Mouse (Mus musculus): ENCODE data around the gene Cldnd2. TPM values are rescaled to one million over a fixed set of nuclear protein-coding genes. Genes with fewer than 3 reads are reported as not detected.

Gene Cldnd2
- polyA plus RNA-seq, 1 experiment from 2014 or later, result not detected

DNA sequence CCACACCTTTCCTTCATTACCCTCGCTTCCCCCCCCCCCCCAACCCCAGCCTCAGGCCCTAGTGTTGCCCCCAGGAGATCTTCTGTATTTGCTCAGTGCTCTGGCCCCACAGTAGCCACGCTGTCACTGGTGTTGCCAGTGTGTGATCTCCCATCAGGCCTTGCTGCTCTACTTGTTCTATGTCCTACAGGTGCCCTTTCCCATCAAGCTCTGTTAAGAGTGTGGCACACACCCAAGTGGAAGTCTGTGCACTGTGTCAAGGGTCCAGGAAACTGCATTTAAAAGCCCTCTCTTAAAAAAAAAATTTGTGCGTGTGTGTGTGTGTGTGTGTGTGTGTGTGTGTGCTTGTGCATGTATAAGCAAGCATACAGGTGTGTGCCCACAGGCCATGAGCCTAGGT lies 7.7 kb downstream of the Cldnd2 start:
- Histone ChIP-seq H3K4me3 (no peak overlapping the region), H3K27ac (peak overlapping the region; percentile 69), H3K4me1 (replicated peaks) (peaks cover 50% of the 10 kb centered on the region), H3K9ac (no peak overlapping the region), H3K27me3 (no peaks in the 10 kb centered on the region), H3K36me3 (peaks cover 14% of the 10 kb centered on the region), H3K9me3 (replicated peaks) (no peaks in the 10 kb centered on the region), H3K4me2 (no peak overlapping the region)
- WGBS, result 68% methylated on average over 2 of the region's 3 CpGs
- ATAC-seq (replicated peaks; ENCODE audit: insufficient number of reproducible peaks, insufficient read depth, low FRiP score, low read depth), result no peak

DNA sequence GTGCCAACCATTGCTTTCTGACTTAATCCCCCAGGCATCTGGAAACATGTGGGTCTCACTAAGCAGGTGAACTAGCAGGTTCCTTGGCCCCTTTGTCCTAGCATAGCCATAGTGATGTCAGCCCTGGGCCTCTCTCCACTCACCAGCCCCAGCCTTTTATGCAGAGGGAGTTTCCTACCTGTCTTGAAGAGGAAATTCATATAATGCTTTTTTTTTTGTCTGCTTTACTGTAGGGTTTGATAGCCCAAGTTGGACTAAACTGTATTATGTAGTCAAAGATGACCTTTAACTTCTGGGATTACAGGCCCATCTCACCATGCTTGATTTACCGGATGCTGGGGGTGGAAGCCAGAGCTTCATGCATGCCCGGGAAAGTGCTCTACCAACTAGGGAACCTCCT lies 9.2 kb downstream of the Cldnd2 start:
- Histone ChIP-seq H3K9ac (no peak overlapping the region), H3K27ac (peak overlapping the region; percentile 69), H3K4me1 (replicated peaks) (peaks cover 44% of the 10 kb centered on the region), H3K4me2 (no peak overlapping the region), H3K9me3 (replicated peaks) (no peaks in the 10 kb centered on the region), H3K4me3 (no peak overlapping the region), H3K36me3 (peaks cover 29% of the 10 kb centered on the region), H3K27me3 (no peaks in the 10 kb centered on the region)
- ATAC-seq (replicated peaks; ENCODE audit: insufficient number of reproducible peaks, insufficient read depth, low FRiP score, low read depth), result no peak
- 90% methylated on average over 2 of the region's 2 CpGs for WGBS

DNA sequence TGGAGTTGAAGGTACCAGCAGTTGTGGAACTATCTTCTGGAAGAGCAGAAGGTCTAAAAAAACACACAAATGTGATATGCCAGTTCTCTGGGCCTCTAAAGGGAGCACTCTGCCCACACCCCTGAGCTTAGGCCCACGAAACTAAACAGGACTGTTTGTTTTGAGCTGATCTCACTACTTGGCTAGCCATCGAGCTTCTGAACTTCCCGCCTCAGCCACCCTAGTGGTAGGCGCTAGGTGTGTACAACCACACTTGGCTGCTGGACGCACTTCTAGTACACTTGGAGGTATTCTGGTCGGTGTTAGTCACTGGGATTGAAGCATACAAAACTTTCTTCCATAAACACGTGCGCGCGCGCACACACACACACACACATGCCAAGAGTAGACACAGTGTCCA lies 11.1 kb downstream of the Cldnd2 start:
- H3K36me3 ChIP-seq, result peaks cover 46% of the 10 kb centered on the region
- H3K4me2 ChIP-seq, result no peak overlapping the region
- no peak overlapping the region for H3K9ac ChIP-seq
- H3K27me3 ChIP-seq, result no peaks in the 10 kb centered on the region
- peaks cover 28% of the 10 kb centered on the region for H3K4me1 ChIP-seq (replicated peaks)
- H3K27ac ChIP-seq, result no peak overlapping the region
- no peak for ATAC-seq (replicated peaks; ENCODE audit: insufficient number of reproducible peaks, insufficient read depth, low FRiP score, low read depth)
- WGBS, result 90% methylated on average over 11 of the region's 11 CpGs
- H3K4me3 ChIP-seq, result no peak overlapping the region
- H3K9me3 ChIP-seq (replicated peaks), result no peaks in the 10 kb centered on the region

DNA sequence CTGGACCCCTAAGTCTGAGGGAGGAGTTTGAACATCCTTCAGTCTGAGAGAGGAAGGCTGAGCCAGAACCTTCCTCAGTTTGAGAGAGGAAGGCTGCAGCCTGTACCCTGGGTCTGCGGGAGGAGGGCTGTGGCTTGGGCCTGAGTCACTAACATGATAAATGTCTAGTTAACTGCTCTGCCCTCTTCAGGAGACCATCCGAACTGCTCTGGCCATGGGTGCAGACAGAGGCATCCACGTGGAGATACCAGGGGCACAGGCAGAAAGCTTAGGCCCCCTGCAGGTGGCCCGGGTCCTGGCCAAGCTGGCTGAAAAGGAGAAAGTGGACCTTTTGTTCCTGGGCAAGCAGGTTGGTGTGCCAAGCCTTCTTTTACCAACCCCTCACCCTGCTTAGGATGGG lies 12.0 kb downstream of the Cldnd2 start:
- Histone ChIP-seq H3K27me3 (no peaks in the 10 kb centered on the region), H3K27ac (no peak overlapping the region), H3K4me1 (replicated peaks) (peaks cover 24% of the 10 kb centered on the region), H3K9ac (no peak overlapping the region), H3K4me2 (no peak overlapping the region), H3K36me3 (peaks cover 55% of the 10 kb centered on the region), H3K9me3 (replicated peaks) (no peaks in the 10 kb centered on the region), H3K4me3 (no peak overlapping the region)
- 50% methylated on average over 4 of the region's 4 CpGs for WGBS
- no peak; the same call in 1 of the 2 replicates for ATAC-seq (replicated peaks; ENCODE audit: insufficient number of reproducible peaks, insufficient read depth, low FRiP score, low read depth)

- WGBS, result 83% methylated on average over 14 of the region's 14 CpGs
- ATAC-seq (replicated peaks; ENCODE audit: insufficient number of reproducible peaks, insufficient read depth, low FRiP score, low read depth), result no peak
- Histone ChIP-seq H3K27me3 (no peaks in the 10 kb centered on the region), H3K27ac (no peak overlapping the region), H3K4me3 (no peak overlapping the region), H3K9me3 (replicated peaks) (no peaks in the 10 kb centered on the region), H3K9ac (no peak overlapping the region), H3K4me1 (replicated peaks) (peaks cover 12% of the 10 kb centered on the region), H3K4me2 (no peak overlapping the region), H3K36me3 (peaks cover 57% of the 10 kb centered on the region)
Measured at GRCm38 (mm10) chr7:43453599-43454355, 13.2 kb downstream of the Cldnd2 start.

DNA sequence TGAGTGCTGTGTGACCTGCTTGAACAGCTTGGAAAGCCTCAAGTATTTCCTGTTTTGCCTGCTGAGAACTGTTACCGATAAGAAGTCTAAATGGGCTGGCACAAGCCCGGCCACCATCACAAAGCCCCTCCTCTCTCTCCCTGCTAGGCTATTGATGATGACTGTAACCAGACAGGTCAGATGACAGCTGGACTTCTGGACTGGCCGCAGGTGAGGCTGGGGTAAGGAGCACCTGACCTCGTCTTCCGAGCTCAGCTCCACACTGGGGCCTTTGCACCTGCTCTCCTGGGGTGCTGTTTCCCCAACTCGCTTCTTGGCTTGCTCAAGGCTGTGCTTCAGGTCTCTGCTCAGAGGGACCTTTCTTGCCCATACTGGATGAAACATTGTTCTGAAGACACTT lies 13.8 kb downstream of the Cldnd2 start:
- 76% methylated on average over 6 of the region's 6 CpGs for WGBS
- no peak overlapping the region for H3K4me3 ChIP-seq
- H3K36me3 ChIP-seq, result peaks cover 57% of the 10 kb centered on the region
- ATAC-seq (replicated peaks; ENCODE audit: insufficient number of reproducible peaks, insufficient read depth, low FRiP score, low read depth), result no peak
- peaks cover 6% of the 10 kb centered on the region for H3K4me1 ChIP-seq (replicated peaks)
- no peak overlapping the region for H3K4me2 ChIP-seq
- no peaks in the 10 kb centered on the region for H3K9me3 ChIP-seq (replicated peaks)
- H3K27ac ChIP-seq, result no peak overlapping the region
- no peak overlapping the region for H3K9ac ChIP-seq
- no peaks in the 10 kb centered on the region for H3K27me3 ChIP-seq

DNA sequence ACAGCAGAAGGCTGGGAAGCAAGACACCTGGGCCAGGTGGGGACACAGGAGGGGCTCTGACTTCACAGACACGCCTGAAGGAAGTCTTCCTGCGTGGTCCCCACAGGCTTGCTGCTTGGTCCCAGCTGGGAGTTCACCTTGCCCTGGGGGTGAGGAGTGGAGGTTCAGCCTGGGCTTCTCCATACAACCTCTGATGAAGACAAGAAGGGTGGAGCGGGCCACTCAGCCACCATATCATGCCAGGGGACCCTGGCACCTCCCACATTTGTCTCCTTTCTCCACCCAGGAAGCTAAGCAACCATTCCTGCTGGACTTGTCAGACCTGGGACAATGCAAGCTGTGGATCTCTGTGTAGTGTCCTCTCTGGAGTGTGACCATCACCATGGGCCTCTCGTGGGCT lies 22.3 kb downstream of the Cldnd2 start, which contains the start of gene Vsig10l:
Vsig10l (plus strand) TSS at position 301 of the 400 bp plus-strand sequence.
- no peaks in the 10 kb centered on the region; the same call in 1 of the 2 replicates for H3K36me3 ChIP-seq
- no peaks in the 10 kb centered on the region for H3K9me3 ChIP-seq (replicated peaks)
- peaks cover 18% of the 10 kb centered on the region for H3K4me1 ChIP-seq (replicated peaks)
- WGBS, result 57% methylated on average over 4 of the region's 4 CpGs
- ATAC-seq (replicated peaks; ENCODE audit: insufficient number of reproducible peaks, insufficient read depth, low FRiP score, low read depth), result no peak
- peaks cover 10% of the 10 kb centered on the region for H3K27me3 ChIP-seq
- H3K4me3 ChIP-seq, result no peak within 1 kb of the TSS
- no peak within 1 kb of the TSS for H3K9ac ChIP-seq
- H3K4me2 ChIP-seq, result no peak within 1 kb of the TSS
- no peak within 1 kb of the TSS for H3K27ac ChIP-seq

GRCm38 (mm10) chr7:43463976-43464375 lies 23.4 kb downstream of the Cldnd2 start:
- WGBS, result 71% methylated on average over 7 of the region's 7 CpGs
- Histone ChIP-seq H3K36me3 (no peaks in the 10 kb centered on the region), H3K4me1 (replicated peaks) (peaks cover 18% of the 10 kb centered on the region), H3K4me2 (no peak overlapping the region), H3K9me3 (replicated peaks) (no peaks in the 10 kb centered on the region), H3K4me3 (no peak overlapping the region), H3K27me3 (peaks cover 10% of the 10 kb centered on the region), H3K9ac (no peak overlapping the region), H3K27ac (no peak overlapping the region)
- no peak for ATAC-seq (replicated peaks; ENCODE audit: insufficient number of reproducible peaks, insufficient read depth, low FRiP score, low read depth)

DNA sequence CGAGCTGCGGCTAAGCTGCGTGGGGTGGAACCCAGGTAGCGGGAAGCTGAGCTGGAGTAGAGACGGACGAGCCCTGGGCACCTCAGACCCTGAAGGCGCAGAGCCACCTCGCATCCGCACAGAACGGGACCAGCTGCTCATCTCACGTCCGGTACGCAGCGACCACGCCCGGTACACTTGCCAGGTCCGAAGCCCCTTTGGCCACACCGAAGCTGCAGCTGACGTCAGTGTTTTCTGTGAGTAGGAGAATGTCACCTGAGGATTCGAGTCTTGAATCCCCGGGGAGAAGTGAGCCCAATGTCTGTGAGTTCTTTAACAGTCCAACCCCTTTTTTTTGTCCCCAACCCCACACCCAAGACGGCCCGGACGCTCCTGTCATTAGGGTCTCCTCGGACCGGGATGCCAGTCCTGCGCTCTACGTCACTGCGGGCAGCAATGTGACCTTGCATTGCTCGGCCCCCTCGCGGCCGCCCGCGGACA lies 24.3 kb downstream of the Cldnd2 start:
- Histone ChIP-seq H3K4me3 (peak overlapping the region; percentile 58), H3K27ac (no peak overlapping the region), H3K27me3 (peaks cover 10% of the 10 kb centered on the region), H3K4me2 (peak overlapping the region; percentile 89), H3K9me3 (replicated peaks) (no peaks in the 10 kb centered on the region), H3K4me1 (replicated peaks) (peaks cover 16% of the 10 kb centered on the region), H3K36me3 (no peaks in the 10 kb centered on the region), H3K9ac (peak overlapping the region; percentile 55)
- peak; percentile 63; the same call in 1 of the 2 replicates for ATAC-seq (replicated peaks; ENCODE audit: insufficient number of reproducible peaks, insufficient read depth, low FRiP score, low read depth)
- WGBS, result 6% methylated on average over 35 of the region's 35 CpGs

GRCm38 (mm10) chr7:43465344-43466098 lies 24.9 kb downstream of the Cldnd2 start:
- 2% methylated on average over 33 of the region's 33 CpGs for WGBS
- H3K4me2 ChIP-seq, result peak overlapping the region; percentile 89
- H3K9me3 ChIP-seq (replicated peaks), result no peaks in the 10 kb centered on the region
- H3K27ac ChIP-seq, result 0 out of 2 replicates have a peak overlapping the region, but pooled peaks have one; percentile 33
- H3K9ac ChIP-seq, result peak overlapping the region; percentile 55
- H3K4me1 ChIP-seq (replicated peaks), result peaks cover 15% of the 10 kb centered on the region
- peaks cover 10% of the 10 kb centered on the region for H3K27me3 ChIP-seq
- peak; percentile 82 for ATAC-seq (replicated peaks; ENCODE audit: insufficient number of reproducible peaks, insufficient read depth, low FRiP score, low read depth)
- peak overlapping the region; percentile 58 for H3K4me3 ChIP-seq
- H3K36me3 ChIP-seq, result no peaks in the 10 kb centered on the region

- peaks cover 10% of the 10 kb centered on the region for H3K27me3 ChIP-seq
- H3K9me3 ChIP-seq (replicated peaks), result no peaks in the 10 kb centered on the region
- WGBS, result 1% methylated on average over 31 of the region's 33 CpGs
- peak; percentile 56; the same call in 1 of the 2 replicates for ATAC-seq (replicated peaks; ENCODE audit: insufficient number of reproducible peaks, insufficient read depth, low FRiP score, low read depth)
- H3K27ac ChIP-seq, result peak overlapping the region; percentile 33; the same call in 1 of the 2 replicates
- no peaks in the 10 kb centered on the region for H3K36me3 ChIP-seq
- peak overlapping the region; percentile 58 for H3K4me3 ChIP-seq
- H3K9ac ChIP-seq, result peak overlapping the region; percentile 52
- peaks cover 15% of the 10 kb centered on the region for H3K4me1 ChIP-seq (replicated peaks)
- H3K4me2 ChIP-seq, result peak overlapping the region; percentile 89
Measured at GRCm38 (mm10) chr7:43466099-43466694, 25.6 kb downstream of the Cldnd2 start.
